Mouse (Mus musculus) right cerebral cortex, adult 18-20 months (tissue): ENCODE results near the gene Gm45716.
A peak's percentile ranks its signal among the peaks of the same experiment; 100 is the strongest.

ENCODE experiments used
- DNase-seq: peaks from one replicate; pipeline ENCODE4 v3.0.0; 2022; ENCODE audit warnings: mixed read lengths

Gene Gm45716

GRCm38 (mm10) chr11:90187441-90187840, at the start of gene Gm45716:
Gene Gm45716, plus strand, starts transcription at chr11:90187683.
- DNase-seq: no peak

GRCm38 (mm10) chr11:90142393-90142792, 45.1 kb upstream of the Gm45716 start:
- peak; percentile 35 for DNase-seq

DNA sequence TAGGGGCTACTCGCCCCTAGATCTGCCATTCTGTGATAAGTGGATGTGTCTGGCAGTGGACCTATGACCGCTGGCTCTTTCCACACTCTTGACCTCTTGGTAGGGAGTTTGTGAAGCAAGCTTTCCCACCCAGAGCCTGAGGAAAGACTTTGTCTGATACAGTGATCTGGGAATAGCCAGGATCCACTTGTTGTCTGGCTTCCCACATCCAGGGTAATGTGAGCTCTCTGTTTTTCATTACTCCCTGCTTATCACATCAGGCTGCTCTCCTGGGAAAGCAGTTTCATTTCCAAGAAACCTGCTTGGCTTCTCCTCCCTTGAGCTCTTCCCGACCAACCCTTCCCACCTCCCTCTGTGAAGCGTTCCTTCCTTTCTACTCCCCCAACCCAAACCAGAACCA, 44.5 kb upstream of the Gm45716 start:
- no peak for DNase-seq

DNA sequence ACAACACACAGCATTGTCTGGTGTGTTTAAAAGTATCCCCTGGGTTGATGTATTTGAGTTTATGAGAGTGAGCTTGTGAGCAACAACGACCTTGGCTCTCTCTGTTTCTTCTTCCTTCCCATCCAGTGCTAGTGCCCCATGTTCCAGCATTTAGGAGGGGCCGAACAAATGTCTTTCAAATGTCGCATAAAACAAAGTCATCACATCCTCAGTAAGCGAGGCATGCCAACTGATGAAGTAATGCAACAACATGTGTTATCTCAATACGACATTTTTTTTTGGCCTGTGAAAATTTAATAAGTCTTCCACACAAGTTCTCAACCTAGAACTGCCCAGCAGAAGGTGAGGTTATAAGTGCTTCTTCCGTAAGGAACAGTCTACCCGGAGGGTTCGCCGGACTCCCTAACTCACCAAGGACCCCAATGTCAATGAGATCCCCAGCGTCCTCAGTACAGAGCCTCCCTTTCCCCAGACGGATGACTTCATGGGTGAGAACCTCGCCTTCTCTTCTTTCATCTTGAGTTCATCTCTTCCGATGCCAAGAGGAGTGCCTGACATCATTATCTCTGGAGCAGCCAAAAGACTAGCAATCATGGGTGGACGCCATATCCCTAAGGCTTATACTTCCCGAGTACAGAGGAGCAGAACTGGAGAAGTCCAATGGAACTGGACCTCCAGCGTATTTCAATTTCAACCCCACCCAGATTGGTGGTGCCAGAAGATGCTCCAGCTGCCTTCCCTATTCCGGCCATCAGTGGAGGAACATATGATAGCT, 41.2 kb upstream of the Gm45716 start:
- no peak for DNase-seq

DNA sequence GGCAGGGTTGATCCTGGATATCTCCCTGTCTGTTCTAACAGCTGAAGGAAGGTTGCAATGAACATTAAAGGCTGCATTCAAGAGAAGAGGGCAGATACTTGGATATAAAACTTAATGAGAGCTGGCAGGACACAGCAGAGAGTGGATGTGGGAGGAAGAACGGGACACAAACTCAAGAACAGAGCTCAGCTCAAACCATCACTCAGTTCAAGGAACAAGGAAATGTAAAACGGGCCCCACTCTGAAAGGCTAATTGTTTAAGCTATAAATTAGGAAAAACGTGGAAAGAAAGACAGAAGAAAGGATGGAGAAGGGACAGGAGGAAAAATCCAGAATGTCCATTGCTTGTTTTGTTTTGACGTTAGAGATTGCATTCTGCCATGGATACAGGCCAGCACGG, 32.4 kb upstream of the Gm45716 start:
- DNase-seq: no peak

- DNase-seq: no peak
Observed at GRCm38 (mm10) chr11:90155466-90155865, 32.0 kb upstream of the Gm45716 start.

- DNase-seq: no peak
Observed at GRCm38 (mm10) chr11:90167771-90168170, 19.7 kb upstream of the Gm45716 start.

DNA sequence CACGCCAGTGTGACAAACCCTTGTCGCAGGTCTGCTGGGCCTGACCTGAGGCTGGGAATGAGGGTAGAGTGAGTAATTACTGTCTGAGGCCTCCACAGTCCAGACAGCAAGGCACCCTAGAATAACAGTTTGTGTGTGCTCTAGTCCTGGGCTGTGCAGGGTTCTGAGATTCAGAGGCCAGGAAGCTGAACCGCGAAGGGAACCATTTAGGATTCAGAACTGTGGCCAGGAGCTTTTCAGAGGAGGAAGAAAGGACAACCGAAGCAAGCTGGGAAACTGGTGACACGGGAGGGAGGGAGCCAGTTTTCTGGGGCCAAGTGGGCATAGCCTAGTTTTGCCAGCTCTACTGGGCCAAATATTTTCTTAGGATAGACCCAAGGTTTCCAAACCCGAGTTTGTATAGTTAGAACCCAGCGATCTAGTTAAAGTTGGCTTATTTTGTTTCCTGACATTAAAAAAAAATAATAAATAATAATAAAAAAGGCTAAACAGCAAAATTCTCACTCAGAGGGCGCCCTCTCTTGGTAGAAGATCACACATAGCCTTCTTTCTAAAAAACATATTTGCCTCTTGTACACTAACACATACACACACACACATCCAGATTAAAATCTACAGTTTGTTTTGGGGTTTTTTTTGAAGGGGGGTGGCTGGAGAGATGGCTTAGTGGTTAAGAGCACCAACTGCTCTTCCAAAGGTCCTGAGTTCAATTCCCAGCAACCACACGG, 19.0 kb upstream of the Gm45716 start:
- peak; percentile 48 for DNase-seq

- DNase-seq: no peak
Observed at GRCm38 (mm10) chr11:90169200-90170013, 18.1 kb upstream of the Gm45716 start.

DNA sequence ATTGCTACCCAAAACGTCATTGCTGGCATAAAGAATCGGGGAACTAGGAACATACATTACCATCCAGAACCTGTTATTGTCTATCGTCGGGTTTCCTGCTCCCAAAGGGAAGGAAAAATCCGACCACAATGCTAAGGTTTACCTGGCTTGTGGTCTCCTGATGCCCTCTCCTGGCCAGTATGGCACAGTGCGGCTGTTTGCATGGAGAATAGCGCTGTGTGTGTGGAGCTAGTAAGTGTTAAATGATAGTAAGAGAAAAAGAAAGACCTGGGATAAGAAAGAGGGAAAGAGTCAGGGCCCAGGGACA, 17.5 kb upstream of the Gm45716 start:
- DNase-seq: peak; percentile 46

- DNase-seq: no peak
Observed at GRCm38 (mm10) chr11:90172331-90172730, 15.2 kb upstream of the Gm45716 start.

DNA sequence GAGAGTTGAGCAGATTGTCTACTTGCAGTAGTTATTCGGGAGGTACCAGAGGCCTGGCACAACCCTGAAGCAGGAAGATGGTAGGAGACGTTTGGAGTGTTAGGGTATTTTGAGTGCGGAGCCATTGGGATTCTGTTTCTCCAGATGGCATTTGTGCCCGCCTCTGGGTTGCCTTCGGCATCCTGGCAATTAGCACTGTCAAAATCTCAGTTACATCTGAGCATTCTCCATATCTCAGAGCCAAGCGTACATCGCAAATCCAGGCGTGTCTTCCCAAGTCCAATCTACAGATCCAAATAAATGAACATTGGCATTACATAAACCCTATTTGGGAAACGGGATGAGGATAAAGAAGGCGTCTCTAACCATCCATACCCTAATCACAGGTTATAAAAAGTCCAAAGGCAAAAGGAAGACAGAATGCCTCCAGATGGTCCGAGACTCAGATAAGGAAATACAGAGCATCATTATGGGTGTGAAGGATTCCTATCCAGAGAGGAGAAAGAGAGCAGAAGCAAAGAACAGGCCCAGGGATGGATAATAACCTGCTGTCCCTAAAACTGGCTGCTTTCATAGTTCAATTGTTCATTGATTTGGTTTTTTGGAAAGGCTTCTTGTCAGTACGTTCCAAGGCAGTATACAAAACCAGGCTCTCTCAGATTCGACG, 11.7 kb upstream of the Gm45716 start:
- DNase-seq: peak; percentile 50

DNA sequence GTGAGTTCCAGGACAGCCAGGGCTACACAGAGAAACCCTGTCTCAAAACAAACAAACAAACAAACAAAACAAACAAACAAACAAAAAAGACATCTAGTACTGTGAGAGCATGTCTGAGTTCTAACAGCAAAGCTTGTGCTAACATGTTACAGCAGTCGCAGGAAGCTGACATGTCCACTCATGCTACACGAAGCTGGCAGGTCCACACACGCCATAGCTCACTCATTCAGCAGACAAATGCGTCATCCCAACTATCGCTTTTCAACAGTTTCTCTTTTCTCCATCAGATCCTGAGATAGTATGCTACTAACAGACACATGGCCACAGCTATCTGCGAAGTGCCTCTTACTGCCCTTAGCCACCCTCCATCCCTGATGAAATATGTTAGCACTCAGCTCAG, 10.1 kb upstream of the Gm45716 start:
- DNase-seq: no peak

GRCm38 (mm10) chr11:90183361-90183760, 4.1 kb upstream of the Gm45716 start:
- DNase-seq: peak; percentile 21

GRCm38 (mm10) chr11:90184756-90185155, 2.7 kb upstream of the Gm45716 start:
- DNase-seq: no peak

- DNase-seq: no peak
Observed at GRCm38 (mm10) chr11:90190156-90190555, 2.7 kb downstream of the Gm45716 start.

GRCm38 (mm10) chr11:90194946-90195345, 7.5 kb downstream of the Gm45716 start:
- no peak for DNase-seq

GRCm38 (mm10) chr11:90195756-90196520, 8.5 kb downstream of the Gm45716 start:
- no peak for DNase-seq

DNA sequence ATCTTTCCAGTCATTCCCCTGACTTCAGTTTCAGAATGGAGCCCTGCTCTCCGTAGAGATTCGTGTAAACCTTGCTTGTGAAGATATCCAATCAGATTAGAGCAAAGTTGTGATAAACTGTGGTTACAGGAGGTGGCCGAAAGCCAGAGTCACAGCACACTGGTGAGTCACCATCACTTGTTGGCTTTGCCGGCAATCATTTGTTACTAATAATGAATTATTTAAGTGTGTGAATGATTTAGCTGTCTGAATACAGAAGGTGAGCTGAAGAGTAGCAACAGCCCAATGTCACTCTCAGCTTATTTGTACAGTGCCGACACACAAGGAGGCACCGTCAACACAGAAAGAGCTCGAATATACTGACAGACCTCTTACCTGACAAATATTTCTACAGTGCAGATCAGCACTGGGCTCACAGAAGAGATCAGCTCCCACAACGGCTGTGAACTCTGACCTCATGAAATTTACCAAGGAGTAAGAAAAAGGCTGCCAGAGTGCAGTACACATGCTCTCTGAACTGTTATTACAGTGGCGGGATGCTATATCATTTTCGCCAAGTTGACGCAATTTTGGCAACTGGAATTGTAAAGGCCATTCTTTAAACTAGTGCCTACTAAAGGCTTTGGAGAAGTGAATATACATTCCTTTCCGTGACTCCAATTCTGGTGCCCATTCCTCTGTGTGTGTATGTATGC, 9.2 kb downstream of the Gm45716 start:
- no peak for DNase-seq

DNA sequence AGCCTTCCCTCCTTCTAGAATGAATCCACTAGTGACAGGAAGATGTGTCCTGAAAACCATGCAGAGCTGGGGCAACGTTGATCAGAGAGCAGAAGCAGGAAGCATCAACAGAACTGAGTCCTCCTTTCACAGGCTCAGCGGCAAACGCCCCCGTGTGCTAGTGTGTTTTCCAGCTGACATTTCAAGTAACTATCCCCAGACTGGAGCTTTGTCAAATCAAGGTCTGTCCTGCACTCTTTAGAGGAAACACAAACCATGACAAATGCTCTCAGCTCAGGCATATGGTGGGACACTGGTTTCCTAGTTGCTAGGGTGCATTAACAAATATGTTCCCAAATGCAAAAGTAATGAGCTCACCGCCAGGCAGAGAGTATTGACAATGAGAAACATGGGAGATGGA, 10.6 kb downstream of the Gm45716 start:
- DNase-seq: peak; percentile 20

DNA sequence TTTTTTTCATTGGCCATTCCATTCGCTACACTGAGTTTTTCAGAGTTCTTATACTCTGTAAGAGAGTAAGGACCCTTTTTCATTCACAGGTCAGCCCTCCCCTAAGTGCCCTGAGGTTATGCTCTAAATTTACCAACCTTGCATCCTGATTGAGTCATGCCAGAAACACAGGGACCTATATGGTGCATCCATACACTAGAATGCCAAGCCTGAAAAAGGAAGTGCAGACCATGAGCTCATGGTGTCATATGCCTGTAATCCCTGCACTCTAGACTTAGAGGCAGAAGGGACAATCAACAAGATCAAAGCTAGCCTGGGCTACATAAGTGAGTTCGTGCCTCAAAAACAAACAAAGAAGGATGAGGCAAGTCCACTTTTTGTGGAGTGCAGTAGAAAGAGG, 13.3 kb downstream of the Gm45716 start:
- no peak for DNase-seq

GRCm38 (mm10) chr11:90214246-90214645, 26.8 kb downstream of the Gm45716 start:
- DNase-seq: no peak
